Mouse (Mus musculus): Measurements from ENCODE around the gene Olfr165. TPM values are rescaled to one million over a fixed set of nuclear protein-coding genes. Genes with fewer than 3 reads are reported as not detected.
"Not testable (repeated sequence)": the region's sequence is repeated elsewhere in the genome, so short reads cannot be mapped to it uniquely, and the experiment has no call there.

Gene Olfr165
- not detected for total RNA-seq (2021)
- long read RNA-seq, result 0 reads

- no peak for DNase-seq (ENCODE audit: low spot score in 2 of 2)
Observed at GRCm38 (mm10) chr16:19423034-19423433, at the start of gene Olfr165. Gene Olfr165 (minus strand): TSS chr16:19423134.

- DNase-seq (ENCODE audit: low spot score in 2 of 2), result no peak
Observed at GRCm38 (mm10) chr16:19464365-19464764, 41.4 kb upstream of the Olfr165 start.

- not testable (repeated sequence) for DNase-seq (ENCODE audit: low spot score in 2 of 2)
Observed at GRCm38 (mm10) chr16:19458741-19459140, 35.8 kb upstream of the Olfr165 start.

- no peak for DNase-seq (ENCODE audit: low spot score in 2 of 2)
Observed at GRCm38 (mm10) chr16:19387984-19388383, 35.0 kb downstream of the Olfr165 start.

Other genes starting within 250 kb of the Olfr165 start
- gene Olfr164, start 109.1 kb downstream of the Olfr165 start, total RNA-seq (2021), result not detected
- not detected for gene Olfr166, start 60.6 kb upstream of the Olfr165 start, total RNA-seq (2021)
- not detected for gene Olfr167, start 99.1 kb upstream of the Olfr165 start, total RNA-seq (2021)
- not detected for gene Olfr168, start 112.4 kb upstream of the Olfr165 start, total RNA-seq (2021)
- not detected for gene Olfr169, start 148.7 kb upstream of the Olfr165 start, total RNA-seq (2021)
- gene Olfr170, start 188.7 kb upstream of the Olfr165 start, total RNA-seq (2021), result not detected
- gene Olfr171, start 206.8 kb upstream of the Olfr165 start, total RNA-seq (2021), result not detected